In the genomic region with DNA sequence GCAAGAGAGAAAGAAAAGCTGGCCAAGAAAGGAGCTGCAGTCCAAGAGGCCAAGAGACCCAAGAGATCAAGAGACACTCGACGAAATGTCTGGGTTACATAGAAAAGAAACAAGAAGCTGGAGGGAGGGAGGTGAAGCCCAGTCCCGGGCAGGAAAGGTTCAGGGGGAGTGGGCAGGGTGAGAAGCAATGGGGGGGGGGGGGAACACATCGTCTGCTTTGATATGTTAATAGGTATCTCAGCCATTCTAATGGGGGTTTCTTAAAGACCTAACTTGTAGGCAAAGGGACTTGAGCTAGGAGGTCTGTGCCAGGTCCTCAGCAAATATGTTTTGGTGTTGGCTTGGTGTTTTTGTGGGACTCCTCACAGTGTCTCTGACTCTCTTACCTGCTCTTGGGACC, we compare ENCODE assay signal across 35 mouse cellular contexts. TPM values are rescaled to one million over a fixed set of nuclear protein-coding genes. Genes with fewer than 3 reads are reported as not detected.
"Had no signal": no experiment of that assay in that cellular context is flagged by ENCODE, and none has a peak within 500 bp of the region (broad histone marks: within the 10 kb centered on the region; RNA-seq: fewer than 3 reads in every experiment).

No protein-coding gene starts in this region.

- H3K9ac ChIP-seq: embryonic facial prominence, embryonic 12.5 days; embryonic facial prominence, embryonic 13.5 days; embryonic facial prominence, embryonic 15.5 days; forebrain, embryonic 12.5 days; forebrain, embryonic 13.5 days; forebrain, embryonic 15.5 days; forebrain, postnatal 0 days had no signal

- H3K27me3 ChIP-seq: embryonic facial prominence, embryonic 12.5 days; embryonic facial prominence, embryonic 13.5 days; embryonic facial prominence, embryonic 15.5 days; forebrain, embryonic 12.5 days; forebrain, embryonic 13.5 days; forebrain, embryonic 15.5 days had no signal

- H3K27ac ChIP-seq: embryonic facial prominence, embryonic 12.5 days; embryonic facial prominence, embryonic 13.5 days; embryonic facial prominence, embryonic 15.5 days; forebrain, embryonic 10.5 days; forebrain, embryonic 12.5 days; forebrain, embryonic 13.5 days; forebrain, embryonic 15.5 days; gastrocnemius, adult 2 months; heart, adult 2 months; heart, embryonic 10.5 days had no signal

- ATAC-seq: forebrain, embryonic 13.5 days; forebrain, embryonic 14.5 days; forebrain, embryonic 15.5 days; forebrain, embryonic 16.5 days; forebrain, postnatal 0 days had no signal

- H3K36me3 ChIP-seq: embryonic facial prominence, embryonic 12.5 days; embryonic facial prominence, embryonic 13.5 days; embryonic facial prominence, embryonic 15.5 days; forebrain, embryonic 10.5 days; forebrain, embryonic 12.5 days; forebrain, embryonic 15.5 days; heart, embryonic 10.5 days had no signal

- DNase-seq: cerebellum, postnatal 10 days; cerebellum, postnatal 14 days; cerebellum, postnatal 25 days; cerebellum, postnatal 36 days; embryo, embryonic 11 days; forebrain, postnatal 0 days; gastrocnemius, adult 2 months; gastrocnemius, postnatal 10 days; gastrocnemius, postnatal 14 days; gastrocnemius, postnatal 25 days; gastrocnemius, postnatal 36 days; heart, adult 11 months; heart, adult 18-20 months; heart, adult 2 months had no signal

- H3K4me3 ChIP-seq: embryonic facial prominence, embryonic 12.5 days; embryonic facial prominence, embryonic 13.5 days; embryonic facial prominence, embryonic 15.5 days; erythroblast, embryonic 14.5 days; forebrain, embryonic 10.5 days; forebrain, embryonic 12.5 days; forebrain, embryonic 13.5 days; forebrain, embryonic 15.5 days; gastrocnemius, adult 2 months; heart, adult 2 months; heart, embryonic 10.5 days had no signal

- H3K4me1 ChIP-seq: embryonic facial prominence, embryonic 12.5 days; embryonic facial prominence, embryonic 13.5 days; embryonic facial prominence, embryonic 15.5 days; forebrain, embryonic 10.5 days; forebrain, embryonic 12.5 days; forebrain, embryonic 13.5 days; forebrain, embryonic 15.5 days; heart, embryonic 10.5 days had no signal

- H3K9me3 ChIP-seq: embryonic facial prominence, embryonic 12.5 days; embryonic facial prominence, embryonic 13.5 days; embryonic facial prominence, embryonic 15.5 days; forebrain, embryonic 12.5 days; forebrain, embryonic 13.5 days; forebrain, embryonic 15.5 days; heart, embryonic 10.5 days had no signal

RNA-seq across cellular contexts. Expression of gene Spata3, which starts 23.1 kb away (rescaled TPM):
- total RNA-seq: common myeloid progenitor, adult 5-6 weeks; forebrain, postnatal 0 days; gastrocnemius, adult 18-20 months; gastrocnemius, adult 2 months; gastrocnemius, adult 8-10 months; gastrocnemius, postnatal 10 days; gastrocnemius, postnatal 14 days; gastrocnemius, postnatal 25 days; gastrocnemius, postnatal 36 days; gastrocnemius, postnatal 4 days; granulocyte monocyte progenitor cell, adult 5-6 weeks; heart, adult 18-20 months; heart, adult 2 months; heart, adult 8-10 months had no signal
- polyA plus RNA-seq: embryonic facial prominence, embryonic 11.5 days; embryonic facial prominence, embryonic 12.5 days; embryonic facial prominence, embryonic 13.5 days; embryonic facial prominence, embryonic 14.5 days; embryonic facial prominence, embryonic 15.5 days; erythroblast, embryonic 14.5 days; forebrain, embryonic 10.5 days; forebrain, embryonic 11.5 days; forebrain, embryonic 12.5 days; forebrain, embryonic 13.5 days; forebrain, embryonic 14.5 days; heart, embryonic 10.5 days; heart, embryonic 11.5 days had no signal

RNA-seq across cellular contexts. Expression of gene Gpr55, which starts 32.7 kb away (rescaled TPM):
- total RNA-seq: common myeloid progenitor, adult 5-6 weeks; gastrocnemius, adult 18-20 months; gastrocnemius, adult 2 months; gastrocnemius, adult 8-10 months; gastrocnemius, postnatal 10 days; gastrocnemius, postnatal 14 days; gastrocnemius, postnatal 25 days; gastrocnemius, postnatal 36 days; gastrocnemius, postnatal 4 days; granulocyte monocyte progenitor cell, adult 5-6 weeks; heart, adult 2 months had no signal
- polyA plus RNA-seq: embryonic facial prominence, embryonic 11.5 days; embryonic facial prominence, embryonic 14.5 days; erythroblast, embryonic 14.5 days; forebrain, embryonic 10.5 days; forebrain, embryonic 11.5 days; forebrain, embryonic 12.5 days; forebrain, embryonic 13.5 days; forebrain, embryonic 14.5 days; heart, adult 2 months; heart, embryonic 10.5 days; heart, embryonic 11.5 days had no signal

RNA-seq across cellular contexts. Expression of gene 2810459M11Rik, which starts 52.1 kb away (rescaled TPM):
- total RNA-seq: gastrocnemius, adult 18-20 months; gastrocnemius, adult 8-10 months; gastrocnemius, postnatal 25 days; gastrocnemius, postnatal 36 days; granulocyte monocyte progenitor cell, adult 5-6 weeks; heart, adult 18-20 months; heart, adult 2 months; heart, adult 8-10 months had no signal
